Mouse (Mus musculus) layer of hippocampus, adult 2 months (tissue): ENCODE results near the gene Chst8. TPM values are rescaled to one million over a fixed set of nuclear protein-coding genes. Genes with fewer than 3 reads are reported as not detected.

Experiments used
- DNase-seq, 2 experiments: peaks; one replicate each; pipeline ENCODE4 v3.0.0; 2022; ENCODE audit warnings: low spot score in 2 of 2
- H3K27ac ChIP-seq: fragments of 200-600 bp; 2 replicates; pipeline ENCODE4 v1.8.1; 2022
- H3K4me3 ChIP-seq: fragments of 200-600 bp; 2 replicates; pipeline ENCODE4 v1.8.1; 2022; ENCODE audit warnings: mild to moderate bottlenecking
- CTCF ChIP-seq: fragments of 200-600 bp; conservative IDR thresholded peaks from 2 replicates; pipeline ENCODE4 v1.8.1; 2022; ENCODE audit warnings: antibody characterized with exemption, mild to moderate bottlenecking, moderate library complexity
- total RNA-seq, 2 experiments: library from RNA; stranded (reverse); gene quantifications; 2 replicates each; pipeline ENCODE4 v1.2.3; 2021

Chst8 gene
- total RNA-seq, 2 experiments from 2014 or later = 25.7 to 39.9 TPM

DNA sequence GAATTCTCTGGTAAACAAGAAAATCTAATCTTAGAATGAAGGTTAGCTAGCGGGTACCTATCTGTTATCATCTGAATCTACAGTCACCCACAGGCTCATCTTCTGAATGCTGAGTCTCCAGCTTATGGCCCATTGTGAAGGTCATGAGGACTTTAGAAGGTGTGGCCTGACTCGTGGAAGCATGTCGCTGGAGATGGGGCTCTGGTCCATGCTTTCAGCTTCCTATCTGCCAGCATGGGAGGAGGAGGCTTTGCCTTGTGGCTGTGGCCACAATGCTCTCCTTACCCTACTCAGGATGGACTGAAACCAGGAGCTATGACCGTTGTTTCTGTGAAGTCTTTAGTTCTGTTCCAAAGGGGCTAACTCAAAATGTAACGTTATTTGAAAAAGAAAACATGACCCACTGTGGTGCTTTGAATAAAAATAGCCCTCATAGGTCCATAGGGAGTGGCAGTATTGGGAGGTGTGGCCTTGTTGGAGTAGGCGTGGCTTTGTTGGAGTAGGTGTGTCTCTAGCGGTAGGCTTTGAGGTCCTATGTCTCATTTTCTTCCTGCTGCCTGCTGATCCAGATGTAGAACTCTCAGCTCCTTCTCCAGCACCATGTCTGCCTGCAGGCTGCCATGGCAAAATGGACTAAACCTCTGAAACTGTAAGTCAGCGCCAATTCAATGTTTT lies 69.0 kb downstream of the Chst8 start:
- H3K27ac ChIP-seq = no peak overlapping the region
- TF ChIP-seq CTCF = no peak
- H3K4me3 ChIP-seq = no peak overlapping the region
- no peak for DNase-seq

DNA sequence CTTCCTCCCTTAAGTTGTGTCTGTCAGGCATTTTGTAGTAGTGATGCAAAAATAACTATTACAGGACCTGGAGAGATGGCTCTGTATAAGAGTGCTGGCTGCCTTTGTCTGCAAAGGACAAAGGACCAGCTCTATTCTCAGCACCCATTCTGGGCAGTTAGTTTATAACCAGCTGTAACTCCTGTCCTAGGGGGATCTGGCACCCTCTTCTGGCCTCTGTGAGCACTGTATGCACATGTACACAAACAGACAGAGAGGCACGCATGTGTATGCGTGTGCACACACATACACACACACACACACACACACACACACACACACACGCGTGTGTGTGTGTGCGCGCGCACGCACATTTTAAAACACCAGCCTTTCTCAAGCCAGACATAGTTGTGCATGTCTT lies 73.1 kb downstream of the Chst8 start:
- 0 out of 2 replicates have a peak, but pooled peaks have one; percentile 15 for TF ChIP-seq CTCF
- no peak for DNase-seq
- Histone ChIP-seq H3K4me3 (no peak overlapping the region), H3K27ac (no peak overlapping the region)

DNA sequence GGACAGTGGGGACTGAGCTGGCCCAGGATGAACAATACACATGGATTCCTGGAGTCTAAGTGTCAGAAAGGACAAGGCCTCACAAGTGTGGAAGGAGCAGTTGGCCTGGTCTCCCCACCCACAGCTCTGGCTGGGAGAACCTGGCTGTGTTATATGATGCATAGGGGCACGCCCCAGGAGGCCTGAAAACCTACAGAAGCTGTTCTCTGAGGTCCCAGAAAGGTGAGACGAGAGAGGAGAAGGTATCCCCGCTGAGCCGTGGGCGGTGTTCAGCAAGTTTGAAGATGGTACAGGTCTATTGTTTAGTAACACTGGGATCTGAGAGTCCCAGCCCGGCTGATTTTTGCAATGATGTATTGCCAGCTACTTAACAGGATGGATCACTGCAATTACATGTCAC lies 75.3 kb downstream of the Chst8 start:
- no peak for TF ChIP-seq CTCF
- no peak for DNase-seq
- Histone ChIP-seq H3K4me3 (no peak overlapping the region), H3K27ac (no peak overlapping the region)

DNA sequence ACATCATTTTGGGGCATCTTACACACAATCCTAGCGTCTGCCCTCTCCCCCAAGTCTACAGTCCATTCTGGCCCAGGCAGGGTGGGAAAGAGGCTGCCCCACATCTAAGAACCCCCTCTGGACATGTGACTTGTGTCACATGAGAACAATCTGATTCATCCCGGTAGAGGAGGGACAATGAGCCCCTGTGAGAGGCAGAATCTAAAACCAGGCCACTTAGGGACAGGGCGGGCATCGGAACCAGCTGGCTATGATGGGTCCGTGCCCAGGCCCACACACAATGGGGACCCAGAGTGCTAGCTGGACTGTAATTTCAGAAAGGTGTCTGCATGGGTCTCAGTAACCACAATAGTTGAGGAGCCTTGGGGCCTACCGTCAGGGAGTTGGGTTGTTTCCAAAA lies 78.2 kb downstream of the Chst8 start:
- TF ChIP-seq CTCF = no peak
- Histone ChIP-seq H3K27ac (peak overlapping the region; percentile 76), H3K4me3 (no peak overlapping the region)
- peak in 1 of 2 experiments; percentile 52 for DNase-seq

DNA sequence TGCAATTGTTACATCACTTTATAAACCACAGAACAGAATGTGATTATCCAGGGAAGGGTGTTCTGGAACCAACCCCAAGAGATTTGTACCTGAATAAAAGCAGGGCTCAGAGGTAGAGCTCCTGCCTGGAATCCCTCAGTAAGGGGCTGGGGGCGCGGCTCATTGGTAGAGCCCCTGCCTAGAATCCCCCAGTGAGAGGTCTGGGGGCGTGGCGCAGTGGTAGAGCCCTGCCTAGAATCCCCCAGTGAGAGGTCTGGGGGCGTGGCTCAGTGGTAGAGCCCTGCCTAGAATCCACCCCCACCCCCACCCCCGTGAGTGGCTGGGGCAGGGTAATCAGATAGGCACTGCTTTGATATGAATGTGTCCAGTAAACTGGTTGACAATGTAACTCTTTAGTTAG lies 83.6 kb downstream of the Chst8 start:
- Histone ChIP-seq H3K4me3 (no peak overlapping the region), H3K27ac (no peak overlapping the region)
- TF ChIP-seq CTCF = no peak
- no peak for DNase-seq

DNA sequence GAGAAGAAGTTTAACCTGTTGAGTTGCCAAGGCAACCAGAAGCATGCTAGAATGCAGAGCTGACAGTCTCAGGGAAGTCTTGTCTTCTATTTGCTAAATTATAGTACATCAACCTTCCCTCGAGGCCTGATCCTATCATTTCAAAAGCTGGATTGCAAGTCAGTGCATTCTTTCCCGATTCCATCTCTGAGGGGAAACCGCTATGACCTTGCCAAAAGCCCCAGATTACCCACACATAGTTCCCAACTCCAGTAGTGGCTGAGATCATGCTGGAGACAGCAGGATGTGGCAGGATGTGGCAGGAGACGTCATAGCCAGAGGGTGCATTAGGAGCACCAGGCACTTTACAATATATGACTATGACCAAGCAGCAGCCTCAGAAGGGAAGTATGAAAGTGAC lies 87.3 kb downstream of the Chst8 start:
- Histone ChIP-seq H3K4me3 (no peak overlapping the region), H3K27ac (no peak overlapping the region)
- DNase-seq = no peak
- no peak for TF ChIP-seq CTCF

DNA sequence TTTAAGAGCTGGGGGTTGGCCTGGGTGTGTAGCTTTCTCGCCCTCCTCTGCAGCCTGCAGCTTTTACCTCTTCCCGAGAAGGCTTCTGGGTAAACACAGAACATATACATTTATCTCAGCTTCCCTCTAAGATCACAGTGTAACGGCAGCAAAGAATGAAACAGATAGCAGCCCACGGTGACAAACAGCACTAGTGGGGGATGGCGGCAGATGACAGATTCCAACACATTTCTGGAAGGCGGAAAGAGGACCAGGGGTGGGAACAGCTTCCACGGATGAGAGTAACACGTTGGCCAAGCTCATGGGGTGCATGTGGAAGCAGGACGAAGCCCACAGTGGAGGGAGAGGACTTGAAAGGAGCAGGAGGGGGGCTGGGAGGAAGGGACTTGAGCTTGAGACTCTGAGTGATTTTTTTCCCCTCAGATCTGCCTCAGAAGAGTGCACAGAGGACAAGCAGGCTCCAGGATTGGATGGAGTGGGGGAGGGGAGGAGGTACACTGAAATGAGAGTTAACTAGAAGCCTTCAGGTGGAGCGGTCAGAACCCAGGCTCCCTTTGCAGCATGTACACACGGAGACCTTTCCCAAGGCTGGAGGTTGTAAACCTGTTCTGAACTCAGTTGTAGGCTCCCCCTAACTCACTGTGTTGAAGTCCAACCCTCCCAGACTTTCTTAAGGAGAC lies 89.8 kb downstream of the Chst8 start:
- DNase-seq = peak in 1 of 2 experiments; percentile 59
- H3K4me3 ChIP-seq = no peak overlapping the region

DNA sequence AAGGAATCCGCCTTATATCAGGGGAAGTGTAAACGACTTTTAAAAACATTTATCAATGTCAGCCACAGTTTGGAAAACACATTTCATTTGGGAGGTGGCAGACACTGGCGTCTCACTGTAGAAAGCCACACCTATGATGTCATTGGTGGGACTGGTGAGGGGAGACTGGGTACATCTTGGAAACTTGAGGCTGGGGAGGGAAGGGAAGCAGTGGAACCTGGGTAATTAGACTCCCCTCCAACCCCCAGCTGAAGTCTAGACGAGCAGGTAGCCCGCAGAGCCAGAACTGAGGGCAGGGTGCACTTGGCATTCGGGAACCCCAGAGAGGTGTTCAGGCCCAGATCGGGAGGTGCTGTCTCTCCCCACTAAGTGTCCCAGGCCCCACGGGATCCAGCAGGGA lies 90.4 kb downstream of the Chst8 start:
- TF ChIP-seq CTCF = no peak
- Histone ChIP-seq H3K27ac (peak overlapping the region; percentile 70), H3K4me3 (no peak overlapping the region)
- DNase-seq = no peak

More for the DNA sequence above, 89.8 kb downstream of the Chst8 start:
- H3K27ac ChIP-seq = peak overlapping the region; percentile 70
- TF ChIP-seq CTCF = no peak

DNA sequence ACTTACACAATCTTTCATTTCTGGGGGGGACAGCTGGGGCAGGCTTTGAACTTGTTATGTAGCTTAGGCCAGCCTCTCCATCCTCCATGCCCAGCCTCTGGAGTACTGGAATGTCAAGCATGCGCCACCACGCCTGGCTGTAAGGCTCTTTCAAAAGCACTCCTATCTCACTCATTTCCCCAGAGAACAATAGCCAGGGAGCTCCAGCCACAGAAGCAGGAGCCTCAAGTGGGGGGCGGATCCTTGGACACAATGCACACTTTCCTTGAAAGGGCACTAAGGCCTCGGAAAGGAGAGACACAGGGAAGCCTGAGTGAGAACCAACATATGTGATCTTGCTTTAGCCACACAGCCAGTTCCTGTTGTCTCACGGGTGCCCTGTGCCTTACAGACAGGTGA lies 90.9 kb downstream of the Chst8 start:
- Histone ChIP-seq H3K4me3 (no peak overlapping the region), H3K27ac (peak overlapping the region; percentile 70; the same call in 1 of the 2 replicates)
- TF ChIP-seq CTCF = no peak
- no peak for DNase-seq

DNA sequence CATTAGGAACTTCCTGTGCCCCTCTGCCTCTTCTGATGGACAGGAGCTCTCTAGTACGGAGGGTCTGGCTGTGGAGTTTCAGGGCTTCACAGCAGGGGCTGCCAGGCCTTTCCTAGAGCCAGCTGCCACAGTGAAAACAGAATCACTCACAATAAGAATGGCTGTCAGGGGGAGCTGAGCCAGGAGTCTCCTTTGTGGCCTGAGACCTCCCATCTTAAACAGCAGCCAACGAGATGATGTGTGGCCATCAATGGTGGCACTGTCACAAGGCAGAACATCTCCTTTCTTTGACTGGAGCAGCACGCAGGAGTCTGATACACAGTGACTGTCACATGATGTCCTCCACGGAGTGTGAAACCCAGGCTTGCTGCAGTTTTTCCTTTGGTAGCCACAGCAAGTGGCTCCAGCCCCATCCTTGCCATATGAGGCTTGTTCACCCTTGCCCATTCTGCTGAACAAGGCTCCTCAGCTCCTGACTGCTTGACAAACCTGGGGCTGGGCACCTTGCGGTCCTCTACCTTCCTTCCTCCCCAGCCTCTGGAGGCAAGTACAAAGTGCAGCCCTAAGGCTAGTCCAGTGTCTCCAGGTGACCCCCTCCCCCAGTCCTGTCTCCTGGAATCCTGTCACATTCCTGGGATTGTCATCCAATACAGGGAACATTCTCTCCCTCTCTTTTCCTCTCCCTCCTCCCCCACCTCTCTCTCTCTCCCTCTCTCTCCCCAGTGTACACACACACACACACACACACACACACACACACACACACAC lies 91.4 kb downstream of the Chst8 start:
- Histone ChIP-seq H3K27ac (peak overlapping the region; percentile 53; the same call in 1 of the 2 replicates), H3K4me3 (no peak overlapping the region)
- no peak for DNase-seq
- no peak for TF ChIP-seq CTCF

DNA sequence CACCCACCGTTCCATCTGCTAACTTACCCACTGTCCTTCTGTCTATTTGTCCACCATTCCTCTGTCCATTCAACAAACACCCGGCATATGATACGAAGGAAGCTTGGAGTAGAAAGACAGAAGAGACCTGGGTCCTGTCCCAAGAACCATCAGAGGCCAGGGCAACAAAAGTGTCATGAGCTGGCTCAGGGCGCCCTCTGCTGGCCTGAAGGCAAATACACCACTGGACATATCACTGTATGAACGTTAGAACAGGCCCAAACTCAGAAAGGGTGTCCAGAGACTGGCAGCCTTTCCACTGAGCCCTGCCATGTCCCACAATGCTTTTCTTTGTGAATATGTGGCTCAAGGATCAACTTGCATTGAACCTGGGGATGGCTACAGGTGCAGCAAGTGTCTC lies 92.9 kb downstream of the Chst8 start:
- DNase-seq = peak in 1 of 2 experiments; percentile 64
- H3K27ac ChIP-seq = no peak overlapping the region
- peak; percentile 89 for TF ChIP-seq CTCF
- H3K4me3 ChIP-seq = no peak overlapping the region

DNA sequence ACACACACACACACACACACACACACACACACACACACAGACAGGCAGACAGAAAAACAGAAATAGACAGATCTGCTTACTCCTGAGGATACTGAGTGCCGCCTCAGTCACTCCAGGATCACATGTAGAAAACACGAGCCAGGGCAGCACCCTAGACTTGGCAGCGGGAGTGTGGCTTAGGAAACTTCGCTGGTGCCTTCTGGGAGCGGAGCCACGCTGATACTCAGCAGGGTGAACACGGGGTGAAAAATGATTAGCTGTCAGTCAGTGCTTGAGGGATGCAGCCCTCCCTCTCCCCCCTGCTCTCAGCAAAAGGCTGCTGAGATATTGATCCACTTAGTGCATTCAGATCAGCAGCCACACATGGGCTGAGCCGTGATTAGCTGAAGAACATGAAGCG lies 93.9 kb downstream of the Chst8 start:
- no peak for DNase-seq
- Histone ChIP-seq H3K4me3 (no peak overlapping the region), H3K27ac (no peak overlapping the region)
- TF ChIP-seq CTCF = no peak

DNA sequence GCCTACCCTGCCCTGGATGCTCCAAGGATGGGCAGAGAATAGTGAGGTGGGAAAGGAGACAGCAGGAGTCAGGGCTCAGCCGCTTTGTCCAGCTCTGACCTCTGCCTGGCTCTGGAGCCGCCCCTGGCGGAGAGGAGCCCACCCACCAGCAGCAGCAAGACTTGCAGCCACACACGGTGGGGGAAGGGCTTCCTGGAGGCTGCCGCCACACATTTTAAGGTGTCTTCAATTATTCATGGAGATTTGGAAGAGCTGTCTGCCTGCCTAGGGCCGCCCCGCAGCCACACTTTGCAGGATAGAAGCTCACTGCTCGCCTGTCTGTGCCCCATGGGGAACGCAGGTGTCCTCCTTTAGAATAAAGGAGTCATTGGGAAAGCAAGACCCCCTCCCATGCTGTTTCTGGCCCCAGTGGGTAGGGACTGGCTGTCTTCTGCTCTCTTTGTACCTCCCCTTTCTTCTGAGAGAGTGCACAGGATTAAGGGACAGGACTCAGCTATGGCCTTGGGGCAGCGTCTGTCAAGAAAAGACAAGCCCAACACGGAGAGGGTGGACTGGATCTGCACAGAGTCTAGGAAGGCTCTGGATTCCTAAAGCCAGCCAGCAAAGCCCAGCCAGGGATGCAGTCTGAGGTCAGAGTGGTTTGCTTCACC lies 95.2 kb downstream of the Chst8 start:
- DNase-seq = no peak
- TF ChIP-seq CTCF = no peak
- H3K4me3 ChIP-seq = no peak overlapping the region
- H3K27ac ChIP-seq = no peak overlapping the region
